Mouse (Mus musculus) embryonic facial prominence, embryonic 12.5 days (tissue): ENCODE results near the gene Bag3. TPM values are rescaled to one million over a fixed set of nuclear protein-coding genes. Genes with fewer than 3 reads are reported as not detected.
"Not testable (repeated sequence)": the region's sequence is repeated elsewhere in the genome, so short reads cannot be mapped to it uniquely, and the experiment has no call there.

Experiments
- ATAC-seq: fragments of 200-750 bp; cut with Nextera tagmentation; 2 replicates; pipeline ENCODE4 v1.8.0; 2017; ENCODE audit not compliant: insufficient number of reproducible peaks, insufficient read depth, low FRiP score, low TSS enrichment
- H3K27ac ChIP-seq: fragments of 300-500 bp; sonication (generic); 2 replicates; pipeline ENCODE4 v1.5.1; 2016; ENCODE audit warnings: mild to moderate bottlenecking
- H3K27me3 ChIP-seq: fragments of 300-500 bp; sonication (generic); 2 replicates; pipeline ENCODE4 v1.6.1; 2016; ENCODE audit warnings: mild to moderate bottlenecking, moderate library complexity
- H3K36me3 ChIP-seq: fragments of 300-500 bp; sonication (generic); 2 replicates; pipeline ENCODE4 v1.6.1; 2016; ENCODE audit warnings: mild to moderate bottlenecking
- H3K4me1 ChIP-seq: fragments of 300-500 bp; sonication (generic); 2 replicates; pipeline ENCODE4 v1.6.1; 2016
- H3K4me2 ChIP-seq: fragments of 300-500 bp; sonication (generic); replicated peaks from 2 replicates; pipeline ENCODE4 v1.6.1; 2016; ENCODE audit warnings: mild to moderate bottlenecking, moderate library complexity
- H3K4me3 ChIP-seq: fragments of 300-500 bp; sonication (generic); 2 replicates; pipeline ENCODE4 v1.5.1; 2016; ENCODE audit warnings: mild to moderate bottlenecking
- H3K9ac ChIP-seq: fragments of 300-500 bp; sonication (generic); 2 replicates; pipeline ENCODE4 v1.6.1; 2016; ENCODE audit warnings: mild to moderate bottlenecking, moderate library complexity
- H3K9me3 ChIP-seq: fragments of 300-500 bp; sonication (generic); 2 replicates; pipeline ENCODE4 v1.6.1; 2016; ENCODE audit warnings: mild to moderate bottlenecking, moderate library complexity
- WGBS: fragments of 180-500 bp; shearing (Covaris S2); methylation state at CpG from one replicate; pipeline ENCODE4 v1.1.7; 2016; 5-methylcytosine and 5-hydroxymethylcytosine counted together
- polyA plus RNA-seq: library from polyadenylated mRNA; unstranded; fragments of >200 nt; fragmentation: Nextera tagmentation; extraction: Ambion mirVana; gene quantifications from 2 replicates; pipeline ENCODE4 v1.2.1, GENCODE M21; 2016

Gene Bag3
- polyA plus RNA-seq, 1 experiment from 2014 or later = 9.1 TPM

GRCm38 (mm10) chr7:128570657-128571056 is 47.2 kb downstream of the Bag3 start:
- H3K4me1 ChIP-seq, H3K36me3 ChIP-seq, H3K4me3 ChIP-seq, H3K27me3 ChIP-seq, H3K4me2 ChIP-seq, H3K9me3 ChIP-seq, H3K9ac ChIP-seq, ATAC-seq, H3K27ac ChIP-seq: not testable (repeated sequence)
- WGBS = 87% methylated on average over 7 of the region's 7 CpGs

DNA sequence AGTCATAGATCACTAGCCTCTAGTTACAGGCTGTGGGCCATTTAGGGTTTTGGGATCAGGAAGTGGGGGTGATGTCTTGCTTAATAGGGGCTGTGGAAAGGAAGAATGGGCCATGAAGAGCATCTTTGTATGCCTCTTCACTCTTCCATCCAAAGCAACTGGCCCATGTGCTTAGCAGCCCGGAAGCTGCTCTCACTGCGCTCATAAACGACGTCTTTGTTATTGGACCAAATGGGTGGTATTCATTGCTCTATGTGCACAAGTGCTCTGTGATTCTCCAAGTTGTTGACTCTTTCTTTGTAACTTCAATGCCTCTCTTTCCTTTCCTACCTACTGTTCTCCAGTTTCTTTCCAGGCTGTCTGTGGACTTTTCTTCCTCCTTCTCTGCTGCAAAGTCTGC is 48.6 kb downstream of the Bag3 start:
- 72% methylated on average over 4 of the region's 4 CpGs for WGBS
- H3K4me2 ChIP-seq = no peak overlapping the region
- H3K4me3 ChIP-seq = no peak overlapping the region
- H3K36me3 ChIP-seq = no peaks in the 10 kb centered on the region
- no peak overlapping the region for H3K27ac ChIP-seq
- no peak overlapping the region for H3K9ac ChIP-seq
- no peak for ATAC-seq
- H3K27me3 ChIP-seq = no peaks in the 10 kb centered on the region
- H3K9me3 ChIP-seq = no peaks in the 10 kb centered on the region
- H3K4me1 ChIP-seq = no peaks in the 10 kb centered on the region; the same call in 1 of the 2 replicates

- Histone ChIP-seq H3K4me2 (no peak overlapping the region), H3K36me3 (no peaks in the 10 kb centered on the region), H3K27me3 (no peaks in the 10 kb centered on the region), H3K4me1 (no peaks in the 10 kb centered on the region; the same call in 1 of the 2 replicates), H3K27ac (no peak overlapping the region), H3K9me3 (no peaks in the 10 kb centered on the region), H3K4me3 (no peak overlapping the region), H3K9ac (no peak overlapping the region)
- WGBS = 89% methylated on average over 5 of the region's 5 CpGs
- no peak for ATAC-seq
Observed at GRCm38 (mm10) chr7:128575211-128575610, 51.8 kb downstream of the Bag3 start.

GRCm38 (mm10) chr7:128575794-128576193 is 52.4 kb downstream of the Bag3 start:
- no peak for ATAC-seq
- H3K9me3 ChIP-seq = no peaks in the 10 kb centered on the region
- 44% methylated on average over 2 of the region's 2 CpGs for WGBS

DNA sequence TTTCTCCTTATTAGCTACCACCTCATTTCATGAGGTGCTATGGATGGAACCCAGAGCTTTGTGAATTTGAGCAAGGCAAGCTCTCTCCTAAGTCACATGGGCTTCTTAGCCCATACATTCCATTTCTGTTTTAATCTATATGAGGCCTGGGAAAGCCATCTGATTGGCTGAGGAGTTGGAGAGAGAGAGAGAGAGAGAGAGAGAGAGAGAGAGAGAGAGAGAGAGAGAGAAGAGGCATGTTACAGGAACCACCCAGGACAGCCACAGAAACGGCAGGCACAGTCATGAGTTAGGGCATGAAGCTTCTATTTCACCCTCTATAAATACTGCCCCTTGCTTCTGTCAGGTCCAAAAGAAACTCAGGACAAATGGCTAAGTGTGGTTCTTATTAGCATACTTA is 54.2 kb downstream of the Bag3 start:
- no peak overlapping the region for H3K4me2 ChIP-seq
- no peak overlapping the region for H3K9ac ChIP-seq
- 45% methylated on average over 1 of the region's 1 CpGs for WGBS
- peaks cover 4% of the 10 kb centered on the region; the same call in 1 of the 2 replicates for H3K4me1 ChIP-seq
- H3K27me3 ChIP-seq = no peaks in the 10 kb centered on the region
- ATAC-seq = no peak
- H3K9me3 ChIP-seq = no peaks in the 10 kb centered on the region
- no peak overlapping the region for H3K27ac ChIP-seq
- H3K36me3 ChIP-seq = no peaks in the 10 kb centered on the region
- H3K4me3 ChIP-seq = no peak overlapping the region

More at GRCm38 (mm10) chr7:128575794-128576193, 52.4 kb downstream of the Bag3 start:
- Histone ChIP-seq H3K9ac (no peak overlapping the region), H3K4me1 (no peaks in the 10 kb centered on the region; the same call in 1 of the 2 replicates), H3K4me2 (no peak overlapping the region), H3K4me3 (no peak overlapping the region), H3K27me3 (no peaks in the 10 kb centered on the region), H3K27ac (no peak overlapping the region), H3K36me3 (no peaks in the 10 kb centered on the region)

GRCm38 (mm10) chr7:128578199-128578945 is 55.0 kb downstream of the Bag3 start:
- Histone ChIP-seq H3K4me2 (no peak overlapping the region), H3K27me3 (no peaks in the 10 kb centered on the region), H3K27ac (no peak overlapping the region), H3K9ac (no peak overlapping the region), H3K36me3 (no peaks in the 10 kb centered on the region), H3K4me1 (peaks cover 4% of the 10 kb centered on the region; the same call in 1 of the 2 replicates), H3K9me3 (no peaks in the 10 kb centered on the region), H3K4me3 (no peak overlapping the region)
- 64% methylated on average over 10 of the region's 10 CpGs for WGBS
- no peak for ATAC-seq

DNA sequence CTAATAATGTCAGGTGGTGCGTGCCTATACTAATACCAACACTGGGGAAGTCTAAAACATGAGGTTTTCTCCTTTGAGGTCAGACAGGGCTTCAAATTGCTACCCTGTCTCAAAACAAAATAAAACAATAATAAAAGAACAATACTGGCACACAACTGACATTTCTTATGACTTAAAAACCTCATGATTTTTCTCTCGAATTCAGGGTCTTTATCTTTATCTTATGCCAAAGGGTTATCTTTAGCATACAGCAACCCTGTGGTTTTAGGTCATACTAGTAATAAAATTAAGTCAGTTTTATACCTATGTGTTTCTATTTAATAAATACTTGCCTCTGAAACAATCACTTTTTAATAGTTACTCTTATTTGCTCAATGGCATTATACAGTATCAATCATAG is 56.0 kb downstream of the Bag3 start:
- Histone ChIP-seq H3K4me1 (peaks cover 4% of the 10 kb centered on the region; the same call in 1 of the 2 replicates), H3K27ac (no peak overlapping the region), H3K9me3 (no peaks in the 10 kb centered on the region), H3K27me3 (no peaks in the 10 kb centered on the region), H3K4me2 (no peak overlapping the region), H3K36me3 (no peaks in the 10 kb centered on the region), H3K4me3 (no peak overlapping the region), H3K9ac (no peak overlapping the region)
- no peak for ATAC-seq
- whole genome bisulfite sequencing = 84% methylated on average over 2 of the region's 2 CpGs

DNA sequence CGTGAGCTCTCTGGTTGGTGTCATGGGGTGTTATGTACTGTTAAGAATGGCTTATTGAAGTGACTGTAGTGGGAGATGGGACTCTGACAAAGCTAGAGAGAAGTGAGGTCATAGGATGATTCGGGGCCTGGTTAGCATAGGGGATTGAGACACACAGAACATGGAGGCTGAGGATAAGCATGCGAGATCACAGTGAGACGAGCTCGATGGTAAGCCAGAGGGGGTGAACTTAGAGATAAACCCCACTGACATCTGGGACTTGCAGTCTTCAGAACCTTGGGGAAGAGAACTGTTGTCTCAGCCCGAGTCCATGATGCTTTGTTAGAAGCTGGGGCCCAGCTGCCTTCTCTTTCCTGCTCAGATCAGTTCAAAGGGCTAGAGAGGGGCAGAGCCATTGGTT is 56.9 kb downstream of the Bag3 start:
- no peaks in the 10 kb centered on the region for H3K9me3 ChIP-seq
- no peaks in the 10 kb centered on the region for H3K36me3 ChIP-seq
- H3K9ac ChIP-seq = no peak overlapping the region
- H3K4me3 ChIP-seq = no peak overlapping the region
- no peak overlapping the region for H3K4me2 ChIP-seq
- 90% methylated on average over 6 of the region's 6 CpGs for WGBS
- H3K4me1 ChIP-seq = peaks cover 4% of the 10 kb centered on the region; the same call in 1 of the 2 replicates
- no peak overlapping the region for H3K27ac ChIP-seq
- H3K27me3 ChIP-seq = no peaks in the 10 kb centered on the region
- ATAC-seq = no peak

GRCm38 (mm10) chr7:128581864-128582484 is 58.6 kb downstream of the Bag3 start:
- Histone ChIP-seq H3K9me3 (no peaks in the 10 kb centered on the region), H3K4me1 (peaks cover 4% of the 10 kb centered on the region; the same call in 1 of the 2 replicates), H3K4me3 (no peak overlapping the region), H3K9ac (no peak overlapping the region), H3K4me2 (no peak overlapping the region), H3K27me3 (no peaks in the 10 kb centered on the region), H3K36me3 (no peaks in the 10 kb centered on the region), H3K27ac (no peak overlapping the region)
- ATAC-seq = no peak
- 82% methylated on average over 14 of the region's 15 CpGs for WGBS

- WGBS = 85% methylated on average over 6 of the region's 6 CpGs
- no peak overlapping the region for H3K4me3 ChIP-seq
- no peaks in the 10 kb centered on the region for H3K9me3 ChIP-seq
- no peaks in the 10 kb centered on the region for H3K36me3 ChIP-seq
- no peak overlapping the region for H3K4me2 ChIP-seq
- no peak for ATAC-seq
- H3K27me3 ChIP-seq = no peaks in the 10 kb centered on the region
- H3K9ac ChIP-seq = no peak overlapping the region
- H3K4me1 ChIP-seq = peaks cover 4% of the 10 kb centered on the region; the same call in 1 of the 2 replicates
- no peak overlapping the region for H3K27ac ChIP-seq
Observed at GRCm38 (mm10) chr7:128583213-128583948, 60.0 kb downstream of the Bag3 start.

DNA sequence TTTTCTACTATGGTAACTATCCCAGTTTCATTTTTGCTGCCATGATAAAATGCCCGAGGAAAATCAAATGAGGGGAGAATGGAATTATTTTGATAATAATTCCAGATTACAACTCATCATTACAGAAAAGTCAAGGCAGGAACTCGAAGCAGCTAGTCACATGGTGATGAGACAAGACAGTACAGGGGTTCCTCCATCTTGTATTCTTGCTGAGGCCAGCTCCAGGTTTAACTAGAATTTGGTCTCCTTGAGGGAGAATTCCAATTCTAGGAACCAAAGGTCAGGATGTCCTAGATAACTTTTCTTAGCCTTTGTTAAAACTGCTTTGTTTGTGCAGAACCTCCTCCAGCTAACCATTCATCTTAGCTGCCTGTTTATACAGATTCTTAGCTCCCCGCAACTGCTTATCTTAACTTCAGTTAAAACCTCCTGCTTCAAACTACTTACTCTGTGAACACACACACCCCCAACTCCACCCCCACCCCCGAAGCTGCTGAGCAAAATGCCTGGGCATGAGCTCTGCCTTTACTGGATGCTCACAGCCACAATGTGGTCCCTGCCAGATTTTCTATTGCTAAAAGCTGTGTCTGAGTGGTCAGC is 64.0 kb downstream of the Bag3 start:
- H3K4me1 ChIP-seq = peaks cover 14% of the 10 kb centered on the region
- no peak overlapping the region for H3K4me3 ChIP-seq
- H3K9ac ChIP-seq = no peak overlapping the region
- no peak for ATAC-seq
- H3K4me2 ChIP-seq = no peak overlapping the region
- WGBS = 76% methylated on average over 4 of the region's 4 CpGs
- no peak overlapping the region for H3K27ac ChIP-seq
- H3K36me3 ChIP-seq = no peaks in the 10 kb centered on the region
- H3K9me3 ChIP-seq = no peaks in the 10 kb centered on the region
- no peaks in the 10 kb centered on the region for H3K27me3 ChIP-seq
